Mouse (Mus musculus) heart, adult 8-10 months (tissue): ENCODE measurements around the gene Stk17b. TPM values are rescaled to one million over a fixed set of nuclear protein-coding genes. Genes with fewer than 3 reads are reported as not detected.
"Not testable (repeated sequence)": the region's sequence is repeated elsewhere in the genome, so short reads cannot be mapped to it uniquely, and the experiment has no call there.

ENCODE experiments used
- DNase-seq: peaks from one replicate; pipeline ENCODE4 v3.0.0; 2022; ENCODE audit warnings: low spot score
- total RNA-seq, 4 experiments: library from RNA; stranded (reverse); gene quantifications; 2 replicates each; pipeline ENCODE4 v1.2.4; 2022

Gene Stk17b
- total RNA-seq, 4 experiments from 2014 or later: 8.2 to 11.2 (median 9.7) TPM

DNA sequence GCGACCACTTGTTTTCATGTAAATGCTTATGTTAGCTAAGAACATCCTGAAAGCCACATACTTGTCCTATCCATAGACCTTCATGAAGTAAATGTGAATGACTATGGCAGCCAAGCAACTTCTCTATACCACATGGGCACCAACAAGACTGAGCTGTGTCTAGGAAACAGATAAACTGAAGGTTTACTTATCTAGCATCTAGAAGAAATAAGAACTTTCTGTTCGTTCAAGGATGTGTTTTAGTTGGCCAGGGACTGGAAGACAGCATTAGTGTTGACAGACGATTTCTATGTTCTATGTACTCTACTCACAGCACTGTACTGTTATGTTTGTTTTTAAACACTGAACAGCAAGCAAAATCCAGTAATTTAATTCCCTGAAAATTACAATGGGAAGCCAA, 2.9 kb downstream of the Stk17b start:
- DNase-seq: no peak

DNA sequence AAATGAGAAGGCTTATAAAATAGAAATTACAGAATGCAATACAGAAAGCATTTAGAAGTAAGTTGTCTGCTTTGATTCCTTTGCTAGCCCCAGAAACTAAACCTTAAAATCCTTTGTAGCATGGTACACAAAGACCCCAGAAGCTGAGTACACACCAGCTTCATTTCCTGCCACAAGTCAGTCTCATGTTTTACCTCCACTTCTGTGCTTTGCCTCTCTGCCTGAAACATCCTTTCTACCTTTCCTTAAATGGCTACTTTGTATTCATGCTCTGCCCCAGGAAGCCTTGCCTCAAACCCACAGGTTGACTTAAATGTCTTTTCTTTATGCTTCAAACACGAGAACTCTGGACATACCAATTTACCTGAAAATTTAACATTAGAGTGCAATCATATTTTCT, 3.7 kb downstream of the Stk17b start:
- DNase-seq: no peak

DNA sequence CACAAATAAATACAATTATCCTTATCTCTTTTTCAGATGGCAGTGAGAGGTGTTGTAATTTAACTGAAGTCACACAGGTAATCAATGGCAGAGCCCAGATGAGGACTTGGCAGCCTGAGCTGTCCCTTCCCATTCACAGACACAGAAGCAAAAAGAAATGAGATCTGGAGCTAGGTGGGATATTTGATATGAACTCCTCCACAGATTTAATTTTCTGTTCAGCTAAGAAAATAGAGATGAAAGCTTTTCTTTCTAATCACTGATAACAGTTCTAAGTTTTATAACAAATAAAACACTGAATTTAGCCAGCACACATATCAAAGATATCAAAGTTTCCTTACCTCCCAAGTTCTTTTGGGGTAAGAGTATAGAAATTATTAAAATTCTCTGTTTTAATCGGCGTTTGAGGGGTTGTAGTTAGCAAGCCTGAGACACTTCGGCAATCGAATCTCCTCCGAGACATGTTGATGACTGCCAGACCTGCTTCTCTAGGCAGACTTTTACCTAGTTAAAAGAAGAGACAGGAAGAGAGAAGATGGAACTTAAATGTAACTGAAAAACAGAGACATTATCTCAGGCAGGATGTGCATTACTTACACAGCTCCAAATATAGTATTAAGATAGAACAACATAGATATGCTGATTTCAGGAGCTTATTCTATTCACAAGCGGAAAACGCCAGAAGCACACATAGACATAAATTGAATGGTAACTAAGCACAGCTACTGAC, 8.7 kb downstream of the Stk17b start:
- DNase-seq: no peak

DNA sequence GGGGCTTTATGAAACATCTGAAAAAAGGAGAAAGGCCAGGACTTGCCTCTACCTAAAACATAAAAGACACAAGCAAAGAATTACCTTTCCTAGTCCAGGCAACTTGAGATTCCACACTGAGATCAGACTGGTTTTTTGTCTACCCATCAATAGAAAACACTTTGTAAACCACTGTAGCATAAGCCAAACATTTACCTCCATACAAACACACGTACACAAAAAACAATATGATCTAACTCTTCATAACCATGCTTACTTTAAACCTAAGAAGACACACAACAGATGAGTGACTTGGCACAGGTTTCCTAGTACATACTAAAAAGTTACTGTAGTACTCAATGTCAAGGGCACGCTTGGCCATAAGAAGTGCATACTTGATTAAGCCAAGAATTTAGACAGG, 9.5 kb downstream of the Stk17b start:
- DNase-seq: no peak

DNA sequence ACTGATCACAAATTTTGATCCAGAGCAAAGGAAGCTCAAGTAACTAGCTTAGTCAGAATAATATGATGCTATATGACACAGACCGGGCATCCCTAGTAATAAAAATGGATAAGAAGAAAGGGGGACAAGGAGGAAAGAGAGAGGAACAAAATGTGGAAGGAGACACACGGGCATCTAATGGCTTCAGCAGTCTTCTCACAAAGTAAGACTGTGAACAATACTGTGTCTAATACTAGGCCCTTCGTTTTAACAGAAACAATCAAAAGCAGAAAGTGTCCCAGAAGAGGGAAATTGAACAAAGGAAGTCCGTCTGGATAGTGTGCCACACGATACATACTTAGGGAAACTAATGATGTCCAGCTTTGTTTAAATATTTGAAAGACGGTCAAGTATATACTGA, 10.0 kb downstream of the Stk17b start:
- DNase-seq: no peak

DNA sequence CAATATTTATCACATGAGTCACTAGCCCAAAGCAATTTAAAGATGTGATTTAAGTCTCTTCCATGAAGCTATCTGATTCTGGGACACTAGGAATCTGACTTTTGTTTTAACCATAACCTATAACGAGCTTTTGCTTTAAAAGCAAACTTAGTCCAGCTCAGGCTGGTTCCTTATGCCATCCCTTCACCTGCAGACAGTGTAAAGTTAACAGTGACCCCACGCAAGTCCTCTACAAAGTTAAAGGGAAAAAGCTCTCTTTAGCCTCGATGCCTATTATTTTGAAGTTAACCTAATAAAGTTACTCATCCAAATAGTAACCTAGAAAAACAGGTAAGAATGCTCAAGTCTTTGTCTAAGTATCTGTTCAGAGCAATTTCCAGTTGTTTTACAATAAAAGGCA, 10.5 kb downstream of the Stk17b start:
- no peak for DNase-seq

DNA sequence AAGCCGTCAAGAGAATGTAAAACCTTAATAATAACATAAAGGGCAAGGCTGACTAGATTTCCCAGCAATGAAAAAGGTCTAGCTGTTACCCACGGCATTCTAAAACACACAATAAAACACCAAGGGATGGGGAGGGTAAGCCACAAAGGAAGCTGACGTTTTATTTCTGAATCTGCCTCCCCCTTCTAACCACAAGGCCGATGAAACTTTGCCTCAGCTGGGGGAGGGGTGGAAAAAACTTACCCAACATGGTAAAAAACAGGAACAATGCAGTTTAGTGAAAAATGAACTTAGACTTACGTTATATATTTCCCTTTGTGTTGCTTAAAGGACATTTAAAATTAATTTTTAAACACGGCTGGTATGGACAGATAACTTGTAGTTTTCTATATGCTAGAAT, 11.0 kb downstream of the Stk17b start:
- DNase-seq: peak; percentile 55

DNA sequence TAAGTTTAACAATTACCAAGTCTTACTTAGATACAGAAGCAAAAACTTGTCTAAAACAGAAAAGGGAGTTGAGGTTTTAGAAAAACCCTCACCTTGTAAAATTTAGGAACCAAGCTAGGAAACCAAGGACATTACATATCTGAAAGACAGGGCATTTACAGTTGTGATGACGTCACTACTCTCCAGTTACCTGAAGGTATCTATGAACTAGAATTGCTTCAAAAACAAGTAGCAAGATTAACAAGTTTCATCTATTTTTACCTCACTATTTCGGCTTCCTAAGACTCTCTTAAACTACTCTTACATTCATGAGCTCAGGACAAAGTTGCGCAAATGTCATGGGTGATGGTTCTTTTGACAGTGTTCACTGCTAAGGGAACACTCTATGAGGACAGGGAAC, 12.1 kb downstream of the Stk17b start:
- DNase-seq: no peak

DNA sequence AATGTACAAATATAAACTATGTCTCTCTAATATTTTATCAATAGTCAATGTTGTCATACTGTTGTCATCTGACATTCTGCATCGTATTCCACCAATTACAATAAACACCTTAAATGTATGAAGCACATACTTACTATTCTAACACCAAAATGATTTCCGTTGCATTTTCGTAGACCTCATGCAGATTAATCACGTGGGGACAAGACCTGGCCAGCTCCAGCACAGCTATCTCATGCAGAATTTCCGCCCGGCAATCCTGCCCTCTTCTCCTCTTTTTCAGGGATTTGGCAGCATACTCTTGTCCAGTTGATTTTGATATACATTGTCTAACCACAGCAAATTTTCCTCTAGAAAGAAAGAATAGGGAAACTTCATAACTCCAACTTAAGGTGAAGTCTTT, 13.5 kb downstream of the Stk17b start:
- no peak for DNase-seq

DNA sequence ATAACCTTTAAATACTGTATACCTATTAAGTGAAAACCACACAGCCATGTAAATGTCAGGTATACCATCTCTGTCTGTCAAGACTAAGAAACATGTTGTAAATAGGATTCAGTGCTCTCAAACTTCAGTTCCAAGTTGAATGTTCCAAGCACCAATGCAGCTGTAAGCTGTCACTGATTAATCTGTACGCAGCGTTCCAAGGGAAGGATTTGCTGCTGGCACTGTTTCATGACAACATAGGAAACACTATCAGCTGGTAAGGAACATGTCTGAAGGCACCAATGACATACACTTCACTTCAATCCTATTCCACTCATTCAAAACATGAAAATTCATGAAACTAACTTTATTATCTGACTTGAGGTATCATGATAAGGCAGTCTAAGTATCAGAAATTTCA, 18.9 kb downstream of the Stk17b start:
- no peak for DNase-seq

DNA sequence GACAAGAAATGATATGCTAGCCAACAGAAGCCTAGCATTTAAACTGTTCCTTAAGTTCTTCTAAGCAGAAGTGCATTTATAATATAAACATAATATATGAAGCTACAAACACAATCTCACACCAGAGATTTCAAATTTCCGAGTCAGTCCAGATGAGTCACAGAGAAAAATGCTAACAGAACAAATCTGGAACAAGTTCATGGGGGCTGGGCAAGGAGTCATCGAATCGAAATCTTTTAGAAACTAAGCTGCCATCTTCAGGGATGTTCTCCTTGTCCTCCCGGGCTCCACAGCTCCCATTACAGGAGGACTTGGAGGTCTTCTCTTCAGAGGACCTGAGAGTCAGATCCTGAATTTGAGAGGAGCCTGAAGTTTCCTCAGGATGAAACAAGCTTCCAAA, 27.7 kb downstream of the Stk17b start:
- DNase-seq: no peak

DNA sequence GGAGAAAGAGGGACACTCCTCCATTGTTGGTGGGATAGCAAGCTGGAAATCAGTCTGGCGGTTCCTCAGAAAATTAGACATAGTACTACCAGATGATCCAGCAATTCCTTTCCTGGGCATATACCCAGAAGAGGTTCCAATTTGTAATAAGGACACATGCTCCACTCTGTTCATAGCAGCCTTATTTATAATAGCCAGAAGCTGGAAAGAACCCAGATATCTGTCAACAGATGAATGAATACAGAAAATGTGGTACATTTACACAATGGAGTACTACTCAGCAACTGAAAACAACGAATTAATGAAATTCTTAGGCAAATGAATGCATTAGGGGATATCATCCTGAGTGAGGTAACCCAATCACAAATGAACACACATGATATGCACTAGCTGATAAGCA, 31.5 kb downstream of the Stk17b start:
- DNase-seq: not testable (repeated sequence)

DNA sequence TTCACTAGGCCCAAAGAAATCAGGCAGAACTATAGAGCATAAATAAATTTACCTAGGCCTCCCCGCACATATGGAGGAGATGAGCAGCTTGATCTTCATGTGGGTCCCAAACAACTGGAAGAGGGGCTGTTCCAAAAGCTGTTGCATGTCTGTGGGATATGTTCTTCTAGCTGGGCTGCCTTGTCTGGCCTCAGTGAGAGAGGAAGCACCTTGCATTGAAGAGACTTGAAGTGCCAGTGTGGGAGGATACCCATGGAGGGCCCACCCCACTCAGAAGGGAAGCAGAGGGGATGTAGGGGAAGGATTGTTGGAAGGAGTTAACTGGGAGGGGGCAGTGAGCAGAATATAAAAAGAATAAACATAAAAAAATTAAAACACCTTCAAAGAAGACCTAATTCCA, 33.9 kb downstream of the Stk17b start:
- DNase-seq: no peak

DNA sequence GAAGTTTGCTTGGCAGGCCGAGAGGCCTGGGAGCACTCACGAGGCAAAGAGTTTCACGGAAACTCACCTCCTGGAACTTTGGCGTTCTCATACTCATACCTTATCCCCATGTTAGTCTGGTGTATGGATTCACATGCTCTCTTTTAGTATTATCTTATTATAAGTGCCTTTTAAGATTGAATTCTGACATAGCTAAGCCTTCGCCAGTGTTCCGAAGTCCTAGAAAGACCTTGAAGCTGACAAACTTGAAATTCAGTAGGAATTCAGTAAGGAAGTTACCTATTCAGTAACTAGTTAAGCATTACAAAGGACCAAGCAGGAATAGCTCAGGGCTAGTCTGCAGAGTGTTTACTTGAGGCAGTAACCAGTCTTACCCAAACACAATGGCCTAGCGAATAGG, 34.3 kb downstream of the Stk17b start:
- not testable (repeated sequence) for DNase-seq

DNA sequence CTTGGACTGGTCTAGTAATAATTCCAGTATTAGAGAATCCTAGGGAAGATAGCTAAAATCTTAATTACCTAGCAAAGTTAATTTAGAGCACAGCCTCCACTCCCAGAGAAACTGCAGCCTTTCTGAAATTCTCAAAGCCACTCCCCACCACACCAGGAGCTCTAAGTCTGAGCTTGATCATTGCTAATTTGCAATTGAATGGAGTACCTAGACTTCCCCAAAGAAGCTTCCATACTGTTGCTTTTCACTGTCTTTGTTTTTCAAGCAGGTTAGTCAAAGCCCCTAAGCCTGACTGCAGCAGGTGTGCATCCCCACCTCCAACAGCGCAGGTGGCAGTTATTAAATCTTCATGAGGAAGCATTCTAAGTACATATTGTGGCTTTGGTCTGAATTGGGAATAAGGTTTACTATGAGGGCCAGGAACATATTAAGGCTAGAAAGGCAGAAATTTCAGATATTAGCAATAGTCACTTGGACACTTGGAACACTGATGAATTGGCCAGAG, 35.1 kb downstream of the Stk17b start:
- DNase-seq: not testable (repeated sequence)

DNA sequence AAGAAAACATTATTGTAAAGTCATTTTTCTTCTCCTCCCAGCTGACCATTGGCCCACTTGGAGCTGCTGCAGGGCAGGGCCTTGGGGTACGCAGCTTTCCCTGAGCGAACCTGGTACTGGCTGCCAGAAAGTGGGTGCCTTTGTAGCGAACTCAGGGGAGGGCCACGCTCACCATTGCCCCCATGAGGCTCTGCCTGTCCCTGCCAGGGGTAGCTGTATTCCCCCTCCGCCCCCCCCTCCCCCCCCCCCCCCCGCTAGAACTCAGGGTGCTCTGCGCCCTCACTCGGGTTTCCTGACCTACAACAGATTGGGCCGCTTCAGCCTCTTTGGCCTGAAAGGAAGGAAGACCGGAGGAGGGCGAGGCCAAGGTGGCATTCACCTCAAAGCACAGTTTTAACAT, 36.5 kb downstream of the Stk17b start:
- DNase-seq: no peak

DNA sequence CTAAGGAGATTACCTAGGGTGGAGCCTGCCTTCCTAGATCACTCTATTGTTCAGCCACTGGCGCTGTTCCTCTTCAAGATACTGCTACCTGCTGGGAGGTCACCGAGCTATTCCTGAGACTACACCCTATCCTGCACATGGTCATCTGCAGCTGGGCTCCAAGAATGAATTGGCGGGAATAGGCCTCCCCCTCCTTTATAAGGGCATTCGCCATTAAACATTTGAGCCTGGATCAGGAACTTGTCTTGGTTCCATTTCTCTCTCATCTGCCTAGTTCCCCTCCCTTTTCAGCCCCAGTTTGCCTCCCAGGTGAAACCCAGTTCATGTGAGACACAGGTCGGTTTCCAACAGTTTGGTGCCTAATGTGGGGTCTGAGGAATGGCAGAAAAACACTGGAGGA, 39.0 kb downstream of the Stk17b start:
- no peak for DNase-seq

DNA sequence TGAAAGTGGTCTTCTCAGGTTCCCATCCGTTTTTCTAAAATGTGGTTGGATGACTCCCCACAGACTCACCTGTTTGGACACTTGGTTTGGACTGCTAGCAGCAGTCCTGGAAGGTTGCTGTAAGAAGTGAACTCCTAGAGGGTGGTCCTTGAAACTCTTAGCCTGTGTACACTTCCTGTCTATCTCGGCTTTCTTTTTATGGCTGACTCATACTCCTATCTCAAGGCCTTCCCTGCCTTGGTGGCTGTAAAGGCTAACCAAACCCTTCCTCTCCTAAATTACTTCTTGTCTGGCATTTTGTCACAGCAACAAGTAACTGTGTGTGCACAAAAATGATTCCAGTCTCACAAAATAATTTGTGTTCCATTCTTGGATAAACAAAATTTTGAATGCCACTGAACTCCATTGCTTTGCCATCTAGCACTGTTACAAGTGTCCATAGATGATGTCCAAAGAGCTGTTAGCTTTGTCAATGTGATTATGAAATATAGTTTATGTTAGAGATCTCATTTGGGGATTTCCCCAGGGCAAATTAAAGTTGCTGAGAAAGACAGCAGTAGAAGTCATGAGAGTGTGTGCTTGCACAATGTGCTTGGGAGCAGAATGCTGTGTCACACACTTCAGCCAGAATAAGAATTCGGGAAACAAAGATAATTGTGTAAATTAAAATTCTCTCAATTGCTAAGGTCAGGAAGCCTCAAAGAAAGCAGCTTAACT, 43.1 kb downstream of the Stk17b start:
- DNase-seq: no peak

DNA sequence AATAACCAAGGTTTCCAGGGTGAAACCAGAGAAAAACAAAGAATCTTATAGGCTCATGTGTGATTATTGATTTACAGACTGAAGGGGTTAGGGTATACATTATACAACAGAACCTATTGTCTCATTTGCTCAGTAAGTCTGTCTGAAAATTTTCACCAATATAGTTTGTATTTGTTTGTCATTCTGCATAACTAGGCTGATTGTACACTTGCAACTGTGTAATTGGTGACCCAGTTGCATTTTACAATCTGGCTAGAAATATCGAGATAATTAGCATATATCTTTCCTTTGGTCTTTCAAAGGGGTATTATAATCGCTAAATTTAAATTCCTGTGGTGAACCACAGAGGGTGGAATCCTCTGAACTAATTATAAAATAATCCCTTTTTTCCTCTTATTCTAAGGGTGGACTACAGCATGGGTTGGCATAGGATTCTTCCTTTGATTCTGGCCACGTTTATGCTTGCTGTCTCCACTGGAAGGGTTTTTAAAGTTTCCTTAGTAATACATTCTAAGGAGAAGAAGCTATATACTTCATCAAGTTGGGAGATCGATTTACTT, 44.2 kb downstream of the Stk17b start:
- DNase-seq: no peak

DNA sequence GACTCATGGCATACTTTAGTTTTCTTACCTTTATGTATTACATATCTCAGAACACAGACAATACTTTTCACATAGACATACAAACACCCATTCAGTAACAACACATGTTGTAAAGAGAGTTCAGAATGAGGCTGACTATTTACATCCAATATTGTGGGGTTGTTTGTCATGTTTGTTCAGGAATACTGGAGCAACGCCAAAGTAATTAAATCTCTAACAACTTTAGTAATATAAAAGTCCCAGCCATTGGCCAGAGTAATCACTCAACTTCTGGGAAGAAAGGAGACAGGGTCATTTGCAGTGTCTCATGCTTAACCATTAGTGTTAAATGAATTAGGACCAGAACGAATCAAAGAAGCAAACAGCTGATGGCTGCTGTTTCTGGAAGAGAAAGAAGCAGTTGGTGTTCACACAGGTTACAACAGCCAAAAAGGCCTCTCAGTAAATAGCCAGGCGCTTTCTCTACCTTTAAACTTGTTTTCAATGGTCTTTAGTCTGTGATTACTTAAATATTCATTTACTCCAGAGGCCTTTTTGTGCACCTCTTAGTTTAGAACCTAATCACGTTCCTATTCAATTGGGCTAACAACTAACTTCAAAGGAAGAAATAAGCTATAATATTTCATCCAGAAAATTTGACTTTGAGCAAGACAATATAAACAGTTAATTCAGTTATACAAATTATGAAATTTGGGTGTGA, 44.8 kb downstream of the Stk17b start:
- DNase-seq: not testable (repeated sequence)

DNA sequence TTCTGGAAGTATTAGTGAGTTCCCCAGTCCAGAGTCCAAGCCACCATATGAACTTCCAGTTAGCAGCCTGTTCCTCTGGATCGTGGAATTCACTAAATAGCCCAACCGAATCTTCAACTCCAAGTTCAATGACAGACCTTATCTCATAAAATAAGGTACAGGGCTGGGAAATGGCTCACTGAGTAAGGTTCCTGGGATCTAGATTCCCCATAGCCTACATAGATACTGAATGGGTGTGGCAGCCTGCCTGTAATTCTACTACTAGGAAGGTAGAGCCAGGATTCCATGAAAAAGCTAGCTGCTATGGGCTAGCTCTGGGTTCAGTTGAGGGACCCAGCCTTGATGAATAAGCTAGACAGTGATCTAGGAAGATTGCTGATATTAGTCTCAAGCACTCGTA, 48.4 kb downstream of the Stk17b start:
- DNase-seq: no peak

DNA sequence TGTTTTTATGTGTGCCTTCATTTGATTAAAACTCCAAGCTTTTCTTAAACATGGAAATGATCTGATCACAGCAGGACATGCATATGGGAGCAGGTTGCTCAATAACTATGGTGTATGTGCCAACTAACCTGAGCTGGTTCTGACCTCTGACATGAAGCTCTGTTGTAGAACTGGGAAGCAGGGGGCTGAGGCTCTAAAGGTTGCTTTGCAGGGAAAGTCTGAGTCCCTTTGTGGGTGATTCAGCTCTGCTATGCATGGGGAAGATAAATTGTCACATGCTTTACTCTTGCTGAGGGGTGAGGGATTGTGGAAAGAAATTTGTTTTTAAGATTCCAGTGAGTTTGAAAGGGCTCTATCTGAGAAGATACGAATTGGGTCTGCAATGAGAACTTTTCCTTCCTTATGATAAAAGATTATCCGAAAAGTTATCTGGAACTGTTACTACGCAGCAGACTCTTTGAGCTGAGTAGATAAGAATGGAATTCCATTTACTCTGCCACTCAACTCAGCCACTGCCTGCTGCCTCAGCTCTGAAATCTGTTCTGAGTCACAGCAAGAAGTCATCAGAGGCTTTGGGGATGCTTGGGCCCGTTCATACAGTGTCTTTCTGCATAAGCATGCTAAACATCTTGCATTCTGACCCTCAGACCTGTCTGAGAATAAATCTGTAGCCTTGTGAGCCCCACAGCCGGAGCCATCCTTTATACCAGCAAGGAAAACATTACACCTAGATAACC, 56.4 kb downstream of the Stk17b start:
- no peak for DNase-seq
